Mouse (Mus musculus) spleen, adult 2 months (tissue): ENCODE results near the gene Cela2a. TPM values are rescaled to one million over a fixed set of nuclear protein-coding genes. Genes with fewer than 3 reads are reported as not detected.
A peak's percentile ranks its signal among the peaks of the same experiment; 100 is the strongest.

Experiments
- DNase-seq, 2 experiments: peaks; one replicate each; pipeline versions ENCODE4 v3.0.0 to v3.0.0-alpha.2; 2012 to 2021; ENCODE audit warnings: low spot score in 2 of 2, low read depth in 1 of 2
- H3K27ac ChIP-seq: fragments of 200-500 bp; 2 replicates; pipeline ENCODE4 v1.5.1; 2012; ENCODE audit warnings: low read length, inconsistent platforms; ENCODE audit not compliant: insufficient read depth
- H3K27me3 ChIP-seq: fragments of 200-500 bp; 2 replicates; pipeline ENCODE4 v1.6.1; 2012; ENCODE audit warnings: mild to moderate bottlenecking, moderate library complexity, low read length, inconsistent platforms; ENCODE audit not compliant: control insufficient read depth, insufficient read depth
- H3K36me3 ChIP-seq: fragments of 200-500 bp; 2 replicates; pipeline ENCODE4 v1.6.1; 2012; ENCODE audit warnings: mild to moderate bottlenecking, low read length, inconsistent platforms; ENCODE audit not compliant: control insufficient read depth, insufficient read depth
- H3K4me1 ChIP-seq: fragments of 200-500 bp; 2 replicates; pipeline ENCODE4 v1.6.1; 2011; ENCODE audit warnings: inconsistent platforms; ENCODE audit not compliant: control insufficient read depth, insufficient read depth, insufficient read length
- H3K4me3 ChIP-seq: fragments of 200-500 bp; 2 replicates; pipeline ENCODE4 v1.5.1; 2011; ENCODE audit warnings: mild to moderate bottlenecking, inconsistent platforms; ENCODE audit not compliant: insufficient read depth, insufficient read length; ENCODE audit errors: extremely low read depth
- CTCF ChIP-seq: fragments of 200-500 bp; IDR thresholded peaks from 2 replicates; pipeline ENCODE4 v1.5.1; 2011; ENCODE audit warnings: mild to moderate bottlenecking, inconsistent platforms; ENCODE audit not compliant: insufficient read depth, insufficient read length, insufficient replicate concordance; ENCODE audit errors: extremely low read depth
- POLR2A ChIP-seq: fragments of 200-500 bp; IDR thresholded peaks from 2 replicates; pipeline ENCODE4 v1.6.1; 2011; ENCODE audit warnings: low read depth, low read length, inconsistent platforms
- WGBS: fragments of 180-500 bp; shearing (Covaris S2); methylation state at CpG from one replicate; pipeline ENCODE4 v1.1.7; 2018; 5-methylcytosine and 5-hydroxymethylcytosine counted together
- polyA plus RNA-seq: library from polyadenylated mRNA; depleted of rRNA; stranded (reverse); fragments of >200 nt; gene quantifications from 2 replicates; pipeline ENCODE4 v1.2.3, GENCODE M21; 2012

Gene Cela2a
- polyA plus RNA-seq, 1 experiment: 18,445 TPM

- Histone ChIP-seq H3K4me1 (no peaks in the 10 kb centered on the region; the same call in 1 of the 2 replicates), H3K4me3 (no peak overlapping the region), H3K27me3 (no peaks in the 10 kb centered on the region), H3K27ac (no peak overlapping the region), H3K36me3 (no peaks in the 10 kb centered on the region)
- no peak for TF ChIP-seq CTCF
- TF ChIP-seq POLR2A: no peak
- WGBS: 78% methylated on average over 7 of the region's 7 CpGs
- no peak for DNase-seq
Observed at GRCm38 (mm10) chr4:141831361-141831760, 5.4 kb upstream of the Cela2a start.

GRCm38 (mm10) chr4:141830381-141830780 is 4.4 kb upstream of the Cela2a start:
- H3K27ac ChIP-seq: no peak overlapping the region
- H3K4me1 ChIP-seq: no peaks in the 10 kb centered on the region; the same call in 1 of the 2 replicates
- TF ChIP-seq POLR2A: no peak
- no peak for DNase-seq
- no peak overlapping the region for H3K4me3 ChIP-seq
- no peaks in the 10 kb centered on the region for H3K27me3 ChIP-seq
- no peaks in the 10 kb centered on the region for H3K36me3 ChIP-seq
- 80% methylated on average over 11 of the region's 11 CpGs for WGBS

- no peak for DNase-seq
- Histone ChIP-seq H3K4me1 (no peaks in the 10 kb centered on the region), H3K27me3 (no peaks in the 10 kb centered on the region), H3K36me3 (no peaks in the 10 kb centered on the region), H3K27ac (no peak overlapping the region), H3K4me3 (no peak overlapping the region)
- TF ChIP-seq POLR2A: no peak
- no peak for TF ChIP-seq CTCF
- 44% methylated on average over 4 of the region's 4 CpGs for WGBS
Observed at GRCm38 (mm10) chr4:141828177-141828576, 2.2 kb upstream of the Cela2a start.

GRCm38 (mm10) chr4:141827401-141827800 is 1.4 kb upstream of the Cela2a start:
- no peaks in the 10 kb centered on the region for H3K27me3 ChIP-seq
- TF ChIP-seq CTCF (no peak), POLR2A (no peak)
- no peaks in the 10 kb centered on the region for H3K36me3 ChIP-seq
- no peak overlapping the region for H3K4me3 ChIP-seq
- H3K27ac ChIP-seq: no peak overlapping the region
- 91% methylated on average over 2 of the region's 2 CpGs for WGBS
- no peaks in the 10 kb centered on the region for H3K4me1 ChIP-seq
- DNase-seq: no peak

GRCm38 (mm10) chr4:141822979-141823378 is 3.0 kb downstream of the Cela2a start:
- DNase-seq: no peak
- 53% methylated on average over 3 of the region's 3 CpGs for WGBS
- Histone ChIP-seq H3K27ac (no peak overlapping the region), H3K27me3 (no peaks in the 10 kb centered on the region), H3K4me3 (no peak overlapping the region), H3K36me3 (no peaks in the 10 kb centered on the region), H3K4me1 (no peaks in the 10 kb centered on the region)
- TF ChIP-seq CTCF: no peak
- TF ChIP-seq POLR2A: no peak

GRCm38 (mm10) chr4:141822089-141822488 is 3.9 kb downstream of the Cela2a start:
- no peaks in the 10 kb centered on the region for H3K27me3 ChIP-seq
- H3K4me1 ChIP-seq: no peaks in the 10 kb centered on the region
- no peak for DNase-seq
- H3K36me3 ChIP-seq: no peaks in the 10 kb centered on the region
- H3K4me3 ChIP-seq: no peak overlapping the region
- H3K27ac ChIP-seq: no peak overlapping the region
- WGBS: 88% methylated on average over 10 of the region's 10 CpGs
- TF ChIP-seq POLR2A: no peak
- TF ChIP-seq CTCF: 0 out of 2 replicates have a peak, but pooled peaks have one; percentile 8

- Histone ChIP-seq H3K27me3 (no peaks in the 10 kb centered on the region), H3K36me3 (no peaks in the 10 kb centered on the region), H3K4me3 (no peak overlapping the region), H3K27ac (no peak overlapping the region), H3K4me1 (no peaks in the 10 kb centered on the region)
- DNase-seq: no peak
- 77% methylated on average over 3 of the region's 3 CpGs for WGBS
- TF ChIP-seq POLR2A: no peak
- TF ChIP-seq CTCF: no peak
Observed at GRCm38 (mm10) chr4:141821178-141821577, 4.8 kb downstream of the Cela2a start.
